Mouse (Mus musculus) megakaryocyte, adult 5-6 weeks (primary cell): Measurements from ENCODE around the gene Inpp5a. TPM values are rescaled to one million over a fixed set of nuclear protein-coding genes. Genes with fewer than 3 reads are reported as not detected.
A peak's percentile ranks its signal among the peaks of the same experiment; 100 is the strongest.

Experiments
- ATAC-seq: 2 replicates; pipeline ENCODE4 v1.8.0; 2016; ENCODE audit warnings: mild to moderate bottlenecking, inconsistent platforms; ENCODE audit not compliant: poor library complexity, severe bottlenecking
- total RNA-seq, 2 experiments: library from RNA; stranded (forward) in 1 of 2; stranded (reverse) in 1 of 2; fragments of 153-499, 151-499 nt in 1 of 2; fragments of 221-1000, 200-1000 nt in 1 of 2; gene quantifications; 2 replicates each; pipeline versions ENCODE4 v1.2.3 to v1.2.4; 2015 to 2017

The Inpp5a gene
- total RNA-seq, 2 experiments from 2014 or later: 7.6 to 11.4 TPM

GRCm38 (mm10) chr7:139472052-139472451 lies 83.1 kb downstream of the Inpp5a start:
- peak; percentile 31 for ATAC-seq

- ATAC-seq: peak; percentile 73
Measured at GRCm38 (mm10) chr7:139472865-139473549, 84.1 kb downstream of the Inpp5a start.

GRCm38 (mm10) chr7:139475896-139476295 lies 87.0 kb downstream of the Inpp5a start:
- no peak for ATAC-seq

GRCm38 (mm10) chr7:139476700-139477099 lies 87.8 kb downstream of the Inpp5a start:
- ATAC-seq: no peak

GRCm38 (mm10) chr7:139477748-139478147 lies 88.8 kb downstream of the Inpp5a start:
- no peak for ATAC-seq

- no peak for ATAC-seq
Measured at GRCm38 (mm10) chr7:139479077-139479476, 90.2 kb downstream of the Inpp5a start.

GRCm38 (mm10) chr7:139479626-139480025 lies 90.7 kb downstream of the Inpp5a start:
- no peak for ATAC-seq

GRCm38 (mm10) chr7:139484206-139484955 lies 95.5 kb downstream of the Inpp5a start:
- peak; percentile 67 for ATAC-seq

GRCm38 (mm10) chr7:139489721-139490211 lies 100.9 kb downstream of the Inpp5a start:
- no peak for ATAC-seq

- ATAC-seq: 0 out of 2 replicates have a peak, but pooled peaks have one; percentile 39
Measured at GRCm38 (mm10) chr7:139492351-139492750, 103.4 kb downstream of the Inpp5a start.

GRCm38 (mm10) chr7:139492946-139493345 lies 104.0 kb downstream of the Inpp5a start:
- ATAC-seq: no peak

- no peak for ATAC-seq
Measured at GRCm38 (mm10) chr7:139495791-139496190, 106.9 kb downstream of the Inpp5a start.

GRCm38 (mm10) chr7:139498038-139498625 lies 109.2 kb downstream of the Inpp5a start:
- ATAC-seq: no peak

- ATAC-seq: no peak
Measured at GRCm38 (mm10) chr7:139504064-139504463, 115.2 kb downstream of the Inpp5a start.

GRCm38 (mm10) chr7:139506677-139507412 lies 117.9 kb downstream of the Inpp5a start:
- no peak for ATAC-seq

- ATAC-seq: no peak
Measured at GRCm38 (mm10) chr7:139508938-139509337, 120.0 kb downstream of the Inpp5a start.

GRCm38 (mm10) chr7:139515959-139516660 lies 127.2 kb downstream of the Inpp5a start:
- no peak for ATAC-seq

- no peak for ATAC-seq
Measured at GRCm38 (mm10) chr7:139516661-139517016, 127.7 kb downstream of the Inpp5a start.

GRCm38 (mm10) chr7:139518352-139518751 lies 129.4 kb downstream of the Inpp5a start:
- no peak for ATAC-seq

GRCm38 (mm10) chr7:139528309-139529076 lies 139.6 kb downstream of the Inpp5a start:
- no peak for ATAC-seq
